Mouse (Mus musculus) megakaryocyte, embryonic 14.5 days (primary cell): Measurements from ENCODE around the gene Tram2. TPM values are rescaled to one million over a fixed set of nuclear protein-coding genes. Genes with fewer than 3 reads are reported as not detected.
A peak's percentile ranks its signal among the peaks of the same experiment; 100 is the strongest.

ENCODE experiments used
- H3K27me3 ChIP-seq: replicated peaks from 2 replicates; pipeline ENCODE3; 2012; ENCODE audit warnings: inconsistent platforms
- H3K36me3 ChIP-seq: replicated peaks from 2 replicates; pipeline ENCODE3; 2012; ENCODE audit warnings: low read length, inconsistent platforms, mixed read lengths
- H3K4me1 ChIP-seq: 2 replicates; pipeline ENCODE4 v1.6.1; 2012; ENCODE audit warnings: inconsistent platforms
- H3K4me3 ChIP-seq: replicated peaks from 2 replicates; pipeline ENCODE3; 2012; ENCODE audit warnings: moderate library complexity, mild to moderate bottlenecking, inconsistent platforms
- H3K9me3 ChIP-seq: 2 replicates; pipeline ENCODE4 v1.6.1; 2012; ENCODE audit warnings: inconsistent platforms
- FLI1 ChIP-seq: IDR thresholded peaks from 2 replicates; pipeline ENCODE4 v1.6.1; 2012; ENCODE audit warnings: low read length, inconsistent platforms, mixed read lengths
- GATA1 ChIP-seq: IDR thresholded peaks from 3 replicates; pipeline ENCODE4 v1.6.1; 2012; ENCODE audit warnings: mixed read lengths, low read length, inconsistent platforms, borderline replicate concordance
- polyA plus RNA-seq: library from polyadenylated mRNA; stranded (reverse); fragments of >175 nt; gene quantifications from 2 replicates; pipeline ENCODE4 v1.2.3, GENCODE M21; 2012; ENCODE audit warnings: low replicate concordance; ENCODE audit not compliant: insufficient read depth

Gene Tram2
- polyA plus RNA-seq, 1 experiment = 0.22 TPM

DNA sequence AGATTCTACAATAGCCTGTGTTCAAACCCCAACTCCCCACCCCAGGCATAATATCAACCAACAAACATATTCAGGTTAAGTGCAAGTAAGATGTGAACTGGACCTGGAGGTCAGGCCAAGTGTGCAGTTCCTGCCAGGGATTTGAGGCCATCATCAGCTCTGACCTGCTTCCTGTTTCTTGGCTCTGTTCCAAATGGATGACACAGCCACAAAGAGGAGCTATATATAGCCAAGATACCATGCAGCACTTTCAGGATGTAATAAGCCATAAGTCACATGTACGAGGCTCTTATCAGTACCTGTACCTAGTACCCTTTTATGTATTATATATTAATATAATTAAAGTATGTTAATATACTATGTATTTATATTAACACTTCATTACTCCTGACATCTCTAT lies 10.5 kb downstream of the Tram2 start:
- Histone ChIP-seq H3K36me3 (peaks cover 17% of the 10 kb centered on the region), H3K4me1 (peaks cover 43% of the 10 kb centered on the region), H3K9me3 (peaks cover 12% of the 10 kb centered on the region), H3K27me3 (no peaks in the 10 kb centered on the region), H3K4me3 (no peak overlapping the region)
- no peak for TF ChIP-seq FLI1
- TF ChIP-seq GATA1 = no peak

DNA sequence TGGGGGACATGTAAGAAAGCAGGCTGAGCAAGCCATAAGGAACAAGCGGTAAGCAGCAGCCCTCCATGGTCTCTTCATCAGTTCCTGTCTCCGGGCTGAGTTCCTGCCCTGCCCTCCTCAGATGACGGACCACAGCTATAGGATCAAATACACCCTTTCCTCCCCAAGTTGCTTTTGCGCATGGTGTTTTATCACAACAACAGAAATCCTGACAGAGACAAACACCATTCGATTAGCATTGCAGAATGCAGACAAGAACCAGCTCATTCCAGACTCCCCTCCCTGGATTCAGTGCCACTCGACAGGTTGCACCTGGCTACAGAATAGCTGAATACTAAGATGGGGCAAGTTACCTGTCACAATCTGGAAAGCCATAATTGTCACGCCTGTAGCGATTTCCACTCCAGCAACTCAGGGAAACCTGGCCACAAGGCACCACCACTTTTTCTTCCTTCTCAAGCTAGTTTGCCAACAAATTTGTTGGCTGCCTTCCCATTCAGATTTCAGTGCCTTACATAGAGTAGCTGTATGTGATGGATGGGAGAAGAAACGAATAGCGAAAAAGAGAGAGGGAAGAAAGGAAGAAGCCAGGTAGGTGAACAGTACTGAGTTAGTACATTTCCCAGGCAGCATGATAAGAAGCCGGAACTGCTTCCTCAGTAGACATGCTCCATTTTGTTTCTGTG lies 11.3 kb downstream of the Tram2 start:
- H3K27me3 ChIP-seq = no peaks in the 10 kb centered on the region
- H3K4me1 ChIP-seq = peaks cover 43% of the 10 kb centered on the region
- no peak overlapping the region for H3K4me3 ChIP-seq
- no peak for TF ChIP-seq FLI1
- no peak for TF ChIP-seq GATA1
- H3K36me3 ChIP-seq = peaks cover 17% of the 10 kb centered on the region
- H3K9me3 ChIP-seq = peaks cover 12% of the 10 kb centered on the region

DNA sequence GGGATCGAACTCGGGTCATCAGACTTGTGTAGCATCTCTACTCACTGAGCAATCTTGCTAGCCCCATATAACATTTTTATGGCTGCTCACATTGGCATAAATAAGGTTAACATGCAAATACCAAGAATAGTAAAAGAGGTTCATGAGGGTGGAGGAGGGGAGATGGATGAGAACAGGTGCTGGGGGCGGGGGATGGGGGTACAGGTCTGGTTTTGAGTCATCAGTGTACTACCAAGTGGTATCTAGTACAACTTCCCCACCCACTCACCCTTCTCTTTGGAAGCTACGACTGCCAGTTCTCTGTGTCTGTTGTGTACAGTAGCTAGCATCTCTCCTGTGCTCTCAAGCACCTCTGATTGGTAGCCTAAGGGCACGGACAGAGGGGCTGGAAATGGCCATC lies 14.9 kb downstream of the Tram2 start:
- Histone ChIP-seq H3K27me3 (no peaks in the 10 kb centered on the region), H3K36me3 (peaks cover 28% of the 10 kb centered on the region), H3K4me1 (peaks cover 21% of the 10 kb centered on the region), H3K9me3 (peaks cover 17% of the 10 kb centered on the region), H3K4me3 (no peak overlapping the region)
- TF ChIP-seq FLI1 = no peak
- TF ChIP-seq GATA1 = no peak

- peaks cover 26% of the 10 kb centered on the region for H3K36me3 ChIP-seq
- H3K4me3 ChIP-seq = no peak overlapping the region
- no peak for TF ChIP-seq FLI1
- TF ChIP-seq GATA1 = no peak
- peaks cover 19% of the 10 kb centered on the region for H3K9me3 ChIP-seq
- no peaks in the 10 kb centered on the region for H3K4me1 ChIP-seq
- no peaks in the 10 kb centered on the region for H3K27me3 ChIP-seq
Observed at GRCm38 (mm10) chr1:21059385-21060109, 19.5 kb downstream of the Tram2 start.

DNA sequence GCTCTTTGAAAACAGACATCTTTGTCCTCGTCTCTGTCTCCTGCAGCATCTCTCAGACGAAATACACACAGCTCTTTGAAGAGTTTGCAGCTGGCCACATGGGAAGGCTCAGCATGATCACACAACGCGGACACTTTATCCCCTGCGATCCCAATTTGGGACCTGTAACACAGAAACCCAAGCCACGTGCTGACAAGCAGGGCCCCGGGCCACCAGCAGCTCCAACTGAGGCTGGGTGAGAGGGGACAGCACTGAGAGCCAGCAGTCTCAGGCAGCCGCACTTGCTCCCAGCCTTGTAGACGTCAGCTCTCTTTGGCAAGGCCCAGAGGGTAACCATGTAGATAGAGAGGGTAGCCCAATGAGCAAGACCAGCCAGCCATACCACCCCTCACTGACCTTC lies 26.0 kb downstream of the Tram2 start:
- H3K36me3 ChIP-seq = peaks cover 2% of the 10 kb centered on the region
- no peaks in the 10 kb centered on the region for H3K27me3 ChIP-seq
- H3K9me3 ChIP-seq = peaks cover 4% of the 10 kb centered on the region
- TF ChIP-seq GATA1 (no peak), FLI1 (no peak)
- H3K4me1 ChIP-seq = peaks cover 34% of the 10 kb centered on the region
- no peak overlapping the region for H3K4me3 ChIP-seq

GRCm38 (mm10) chr1:21052608-21053007 lies 26.4 kb downstream of the Tram2 start:
- Histone ChIP-seq H3K9me3 (peaks cover under 1% of the 10 kb centered on the region; the same call in 1 of the 2 replicates), H3K4me3 (no peak overlapping the region), H3K36me3 (no peaks in the 10 kb centered on the region), H3K4me1 (peaks cover 34% of the 10 kb centered on the region), H3K27me3 (no peaks in the 10 kb centered on the region)
- TF ChIP-seq GATA1 (no peak), FLI1 (no peak)

DNA sequence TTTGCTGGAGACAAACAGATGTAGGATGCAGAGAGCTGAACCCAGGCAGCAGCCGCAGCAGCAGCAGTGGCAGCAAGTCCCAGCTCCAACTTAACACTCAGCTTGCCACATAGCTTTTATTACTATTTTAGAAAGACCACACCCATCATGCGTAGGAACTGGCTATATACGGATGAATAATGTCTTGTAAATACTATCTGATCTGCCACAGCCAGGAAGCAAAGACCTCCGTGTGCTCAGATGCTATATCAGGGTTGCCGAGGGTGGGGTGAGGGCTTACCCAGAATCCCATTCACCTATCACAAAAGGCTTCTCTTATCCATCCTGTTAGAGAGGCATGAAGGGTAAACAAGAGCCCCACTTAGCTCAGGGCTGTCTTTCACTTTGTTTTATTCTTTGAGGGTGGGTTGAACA lies 26.9 kb downstream of the Tram2 start:
- TF ChIP-seq FLI1 (no peak), GATA1 (no peak)
- no peak overlapping the region for H3K4me3 ChIP-seq
- no peaks in the 10 kb centered on the region for H3K36me3 ChIP-seq
- peaks cover 34% of the 10 kb centered on the region for H3K4me1 ChIP-seq
- no peaks in the 10 kb centered on the region for H3K9me3 ChIP-seq
- H3K27me3 ChIP-seq = no peaks in the 10 kb centered on the region

GRCm38 (mm10) chr1:21049005-21049404 lies 30.0 kb downstream of the Tram2 start:
- H3K27me3 ChIP-seq = no peaks in the 10 kb centered on the region
- TF ChIP-seq GATA1 (no peak), FLI1 (no peak)
- H3K36me3 ChIP-seq = no peaks in the 10 kb centered on the region
- H3K4me3 ChIP-seq = peak overlapping the region; percentile 59
- H3K4me1 ChIP-seq = peaks cover 34% of the 10 kb centered on the region
- H3K9me3 ChIP-seq = no peaks in the 10 kb centered on the region

- Histone ChIP-seq H3K9me3 (no peaks in the 10 kb centered on the region), H3K4me1 (peaks cover 34% of the 10 kb centered on the region), H3K4me3 (no peak overlapping the region), H3K27me3 (no peaks in the 10 kb centered on the region), H3K36me3 (no peaks in the 10 kb centered on the region)
- no peak for TF ChIP-seq GATA1
- TF ChIP-seq FLI1 = no peak
Observed at GRCm38 (mm10) chr1:21048402-21048801, 30.6 kb downstream of the Tram2 start.

GRCm38 (mm10) chr1:21042461-21042860 lies 36.6 kb downstream of the Tram2 start:
- Histone ChIP-seq H3K27me3 (no peaks in the 10 kb centered on the region), H3K4me3 (no peak overlapping the region), H3K36me3 (no peaks in the 10 kb centered on the region), H3K4me1 (no peaks in the 10 kb centered on the region), H3K9me3 (no peaks in the 10 kb centered on the region)
- TF ChIP-seq GATA1 (no peak), FLI1 (no peak)
